Mouse (Mus musculus) G1E (cell line): ENCODE results near the gene Hoxd3. TPM values are rescaled to one million over a fixed set of nuclear protein-coding genes. Genes with fewer than 3 reads are reported as not detected.

ENCODE experiments used
- ATAC-seq: 2 replicates; pipeline ENCODE4 v1.8.0; 2016; ENCODE audit warnings: mild to moderate bottlenecking; ENCODE audit not compliant: insufficient number of reproducible peaks, poor library complexity, low FRiP score, severe bottlenecking; ENCODE audit errors: extremely low read depth
- DNase-seq: peaks from one replicate; pipeline ENCODE4 v3.0.0; 2012; ENCODE audit warnings: low spot score
- H3K27me3 ChIP-seq: 2 replicates; pipeline ENCODE4 v1.6.1; 2012; ENCODE audit warnings: mild to moderate bottlenecking, low read length, inconsistent platforms; ENCODE audit not compliant: insufficient read depth
- H3K36me3 ChIP-seq: replicated peaks from 2 replicates; pipeline ENCODE3; 2012; ENCODE audit warnings: mild to moderate bottlenecking, inconsistent platforms
- H3K4me1 ChIP-seq: 2 replicates; pipeline ENCODE4 v1.6.1; 2012; ENCODE audit warnings: low read depth, low read length, inconsistent platforms, mixed read lengths; ENCODE audit not compliant: insufficient read depth
- H3K4me3 ChIP-seq: 2 replicates; pipeline ENCODE4 v1.5.1; 2012; ENCODE audit warnings: low read depth, mild to moderate bottlenecking, inconsistent platforms, low read length, moderate library complexity, mixed read lengths
- H3K9me3 ChIP-seq: replicated peaks from 2 replicates; pipeline ENCODE4 v1.6.1; 2012; ENCODE audit warnings: inconsistent platforms
- CTCF ChIP-seq: IDR thresholded peaks from 2 replicates; pipeline ENCODE4 v1.5.1; 2012; ENCODE audit warnings: low read depth, low read length, inconsistent platforms, mixed read lengths
- GATA1 ChIP-seq: IDR thresholded peaks from 2 replicates; pipeline ENCODE4 v1.6.1; 2012; ENCODE audit warnings: borderline replicate concordance, low read length, inconsistent platforms, mixed read lengths
- GATA2 ChIP-seq: IDR thresholded peaks from 2 replicates; pipeline ENCODE4 v1.6.1; 2012; ENCODE audit warnings: low read depth, low read length, inconsistent platforms, borderline replicate concordance
- POLR2AphosphoS5 ChIP-seq: IDR thresholded peaks from 2 replicates; pipeline ENCODE4 v1.6.1; 2012; ENCODE audit warnings: low read depth, low read length, inconsistent platforms; ENCODE audit not compliant: insufficient replicate concordance
- TAL1 ChIP-seq: conservative IDR thresholded peaks from 2 replicates; pipeline ENCODE4 v1.6.1; 2012; ENCODE audit warnings: low read depth, low read length, inconsistent platforms, mixed read lengths
- polyA plus RNA-seq: library from polyadenylated mRNA; stranded (reverse); fragments of >175 nt; gene quantifications from 2 replicates; pipeline ENCODE4 v1.2.3, GENCODE M21; 2012
- total RNA-seq, 2 experiments: library from RNA; stranded (forward) in 1 of 2; stranded (reverse) in 1 of 2; fragments of 200-1000 nt in 1 of 2; fragments of >200 nt in 1 of 2; fragmentation: Nextera tagmentation in 1 of 2; gene quantifications; 2 replicates each; pipeline ENCODE4 v1.2.3; 2014 to 2017

Gene Hoxd3
- total and polyA plus RNA-seq, 3 experiments = 0.17 to 0.75 (median 0.22) TPM

GRCm38 (mm10) chr2:74709465-74710419 is 2.0 kb upstream of the Hoxd3 start:
- H3K27me3 ChIP-seq = peaks cover 27% of the 10 kb centered on the region
- no peaks in the 10 kb centered on the region for H3K36me3 ChIP-seq
- no peak for ATAC-seq
- DNase-seq = no peak
- TF ChIP-seq POLR2AphosphoS5 (no peak), TAL1 (no peak), CTCF (no peak), GATA1 (no peak), GATA2 (no peak)
- H3K4me1 ChIP-seq = no peaks in the 10 kb centered on the region
- H3K4me3 ChIP-seq = no peak overlapping the region
- peaks cover 9% of the 10 kb centered on the region for H3K9me3 ChIP-seq

- peaks cover 33% of the 10 kb centered on the region for H3K27me3 ChIP-seq
- peaks cover 9% of the 10 kb centered on the region for H3K4me1 ChIP-seq
- H3K36me3 ChIP-seq = no peaks in the 10 kb centered on the region
- no peak for TF ChIP-seq GATA2
- no peak for TF ChIP-seq TAL1
- TF ChIP-seq POLR2AphosphoS5 = no peak
- no peak for TF ChIP-seq CTCF
- no peak for TF ChIP-seq GATA1
- DNase-seq (no peak), ATAC-seq (no peak)
- no peak overlapping the region for H3K4me3 ChIP-seq
- no peaks in the 10 kb centered on the region for H3K9me3 ChIP-seq
These were observed 691 bp upstream of the Hoxd3 start for GRCm38 (mm10) chr2:74710929-74711543.

- peaks cover 33% of the 10 kb centered on the region for H3K27me3 ChIP-seq
- H3K4me1 ChIP-seq = peaks cover 13% of the 10 kb centered on the region
- H3K36me3 ChIP-seq = no peaks in the 10 kb centered on the region
- H3K9me3 ChIP-seq = no peaks in the 10 kb centered on the region
- H3K4me3 ChIP-seq = no peak overlapping the region
- no peak for DNase-seq
- ATAC-seq = no peak
- no peak for TF ChIP-seq GATA2
These were observed 1.8 kb downstream of the Hoxd3 start for GRCm38 (mm10) chr2:74713239-74714150.

GRCm38 (mm10) chr2:74714156-74714789 is 2.5 kb downstream of the Hoxd3 start:
- DNase-seq (no peak), ATAC-seq (no peak)
- no peak for TF ChIP-seq CTCF
- TF ChIP-seq TAL1 = no peak
- TF ChIP-seq POLR2AphosphoS5 = no peak
- TF ChIP-seq GATA2 = no peak
- H3K9me3 ChIP-seq = no peaks in the 10 kb centered on the region
- H3K4me1 ChIP-seq = peaks cover 13% of the 10 kb centered on the region
- H3K36me3 ChIP-seq = no peaks in the 10 kb centered on the region
- H3K27me3 ChIP-seq = peaks cover 33% of the 10 kb centered on the region
- no peak overlapping the region for H3K4me3 ChIP-seq

DNA sequence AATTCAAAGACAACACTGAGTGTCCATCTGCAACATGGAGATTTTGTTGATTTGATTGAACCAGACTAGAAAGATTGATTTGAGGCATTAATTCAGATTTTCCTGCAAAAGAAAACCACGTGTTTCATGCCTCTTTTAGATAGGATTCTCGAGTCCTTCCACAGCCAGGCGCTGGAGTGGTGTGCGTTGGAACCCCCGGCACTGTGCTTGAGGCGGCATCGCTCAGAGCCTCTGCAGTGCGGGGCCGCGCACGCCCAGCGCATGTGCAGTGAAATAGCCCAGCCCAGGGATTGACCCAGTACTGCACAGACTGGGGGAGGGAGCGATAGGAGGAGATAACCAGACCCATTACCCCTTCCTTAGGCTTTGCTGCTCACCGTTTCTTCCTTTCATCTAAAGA is 3.2 kb downstream of the Hoxd3 start:
- DNase-seq = no peak
- no peak overlapping the region; the same call in 1 of the 2 replicates for H3K4me3 ChIP-seq
- peaks cover 35% of the 10 kb centered on the region for H3K27me3 ChIP-seq

More for the DNA sequence above, 3.2 kb downstream of the Hoxd3 start:
- no peak for ATAC-seq
- Histone ChIP-seq H3K4me1 (peaks cover 13% of the 10 kb centered on the region), H3K36me3 (no peaks in the 10 kb centered on the region), H3K9me3 (no peaks in the 10 kb centered on the region)
- TF ChIP-seq GATA2 (no peak), GATA1 (no peak), CTCF (no peak), TAL1 (no peak), POLR2AphosphoS5 (no peak)
